Mouse (Mus musculus): Measurements from ENCODE around the gene Arpc4. TPM values are rescaled to one million over a fixed set of nuclear protein-coding genes. Genes with fewer than 3 reads are reported as not detected.

Arpc4 gene
- total and polyA plus RNA-seq, 3 experiments, result 231 to 375 TPM; not detected in 1

GRCm38 (mm10) chr6:113352820-113353219 is 25.1 kb upstream of the Arpc4 start:
- H3K4me1 ChIP-seq (ENCODE audit: control insufficient read depth in 1 of 2, insufficient read depth in 2 of 2, low read length in 2 of 2), result peaks cover 2 to 6% of the 10 kb centered on the region in 2 experiments
- no peak overlapping the region for H3K27ac ChIP-seq (ENCODE audit: control insufficient read depth, low read depth, low read length)
- H3K36me3 ChIP-seq (ENCODE audit: control insufficient read depth in 1 of 2, insufficient read depth in 2 of 2, low read length in 2 of 2), result peaks cover 0 to 8% of the 10 kb centered on the region in 2 experiments; a peak in 2 of 4 replicates
- no peak overlapping the region for H3K4me3 ChIP-seq (ENCODE audit: control insufficient read depth in 1 of 2, insufficient read depth in 1 of 2, low read depth in 2 of 2, low read length in 2 of 2)
- H3K9me3 ChIP-seq (replicated peaks; ENCODE audit: insufficient read depth, low read length), result no peaks in the 10 kb centered on the region
- H3K79me2 ChIP-seq (ENCODE audit: control insufficient read depth, insufficient read depth, low read length, poor library complexity), result no peaks in the 10 kb centered on the region
- H3K9ac ChIP-seq (ENCODE audit: control insufficient read depth, low read depth, low read length, poor library complexity, severe bottlenecking), result no peak overlapping the region
- no peaks in the 10 kb centered on the region for H3K27me3 ChIP-seq (ENCODE audit: control insufficient read depth in 1 of 2, insufficient read depth in 2 of 2, low read length in 2 of 2)
- TF ChIP-seq MEF2A (IDR thresholded peaks at IDR 0.05; ENCODE audit: extremely low read depth, insufficient replicate concordance, low read depth, low read length, poor library complexity, severe bottlenecking) (no peak), SIN3A (IDR thresholded peaks at IDR 0.05; ENCODE audit: low read length) (no peak), SMC3 (IDR thresholded peaks at IDR 0.05; ENCODE audit: low read depth, low read length) (no peak), MAX (IDR thresholded peaks at IDR 0.05; ENCODE audit: low read length) (no peak), KAT2A (conservative IDR thresholded peaks at IDR 0.05; ENCODE audit: low read depth, low read length) (no peak)
- DNase-seq (ENCODE audit: low read depth, low spot score), result no peak

- H3K4me1 ChIP-seq (ENCODE audit: control insufficient read depth in 1 of 2, insufficient read depth in 2 of 2, low read length in 2 of 2), result peaks cover 2 to 6% of the 10 kb centered on the region in 2 experiments
- H3K4me3 ChIP-seq (ENCODE audit: control insufficient read depth in 1 of 2, insufficient read depth in 1 of 2, low read depth in 2 of 2, low read length in 2 of 2), result no peak overlapping the region
- TF ChIP-seq MYB (IDR thresholded peaks at IDR 0.05; ENCODE audit: low read depth, low read length) (no peak), JUND (IDR thresholded peaks at IDR 0.05; ENCODE audit: low read depth, low read length) (no peak), TBP (IDR thresholded peaks at IDR 0.05; ENCODE audit: low read depth, low read length) (no peak), ZKSCAN1 (IDR thresholded peaks at IDR 0.05; ENCODE audit: low read depth, low read length) (no peak), SMC3 (IDR thresholded peaks at IDR 0.05; ENCODE audit: low read depth, low read length) (no peak)
- peaks cover 0 to 8% of the 10 kb centered on the region in 2 experiments; a peak in 2 of 4 replicates for H3K36me3 ChIP-seq (ENCODE audit: control insufficient read depth in 1 of 2, insufficient read depth in 2 of 2, low read length in 2 of 2)
- H3K27me3 ChIP-seq (ENCODE audit: control insufficient read depth in 1 of 2, insufficient read depth in 2 of 2, low read length in 2 of 2), result no peaks in the 10 kb centered on the region
- H3K79me2 ChIP-seq (ENCODE audit: control insufficient read depth, insufficient read depth, low read length, poor library complexity), result no peaks in the 10 kb centered on the region
- no peak overlapping the region for H3K9ac ChIP-seq (ENCODE audit: control insufficient read depth, low read depth, low read length, poor library complexity, severe bottlenecking)
- H3K27ac ChIP-seq (ENCODE audit: control insufficient read depth, low read depth, low read length), result no peak overlapping the region
- H3K9me3 ChIP-seq (replicated peaks; ENCODE audit: insufficient read depth, low read length), result no peaks in the 10 kb centered on the region
- no peak for DNase-seq (ENCODE audit: low read depth, low spot score)
Measured at GRCm38 (mm10) chr6:113353696-113354095, 24.2 kb upstream of the Arpc4 start.

GRCm38 (mm10) chr6:113361476-113361875 is 16.4 kb upstream of the Arpc4 start:
- Histone ChIP-seq H3K9me3 (replicated peaks; ENCODE audit: insufficient read depth, low read length) (no peaks in the 10 kb centered on the region), H3K27me3 (ENCODE audit: control insufficient read depth in 1 of 2, insufficient read depth in 2 of 2, low read length in 2 of 2) (no peaks in the 10 kb centered on the region), H3K4me1 (ENCODE audit: control insufficient read depth in 1 of 2, insufficient read depth in 2 of 2, low read length in 2 of 2) (no peaks in the 10 kb centered on the region; a peak in 1 of 4 replicates), H3K9ac (ENCODE audit: control insufficient read depth, low read depth, low read length, poor library complexity, severe bottlenecking) (no peak overlapping the region), H3K27ac (ENCODE audit: control insufficient read depth, low read depth, low read length) (no peak overlapping the region), H3K79me2 (ENCODE audit: control insufficient read depth, insufficient read depth, low read length, poor library complexity) (no peaks in the 10 kb centered on the region), H3K4me3 (ENCODE audit: control insufficient read depth in 1 of 2, insufficient read depth in 1 of 2, low read depth in 2 of 2, low read length in 2 of 2) (no peak overlapping the region), H3K36me3 (ENCODE audit: control insufficient read depth in 1 of 2, insufficient read depth in 2 of 2, low read length in 2 of 2) (no peaks in the 10 kb centered on the region)
- DNase-seq (ENCODE audit: low read depth, low spot score), result no peak
- TF ChIP-seq ELF1 (IDR thresholded peaks at IDR 0.05; ENCODE audit: low read depth, low read length), result no peak
- no peak for TF ChIP-seq MAZ (IDR thresholded peaks at IDR 0.05; ENCODE audit: low read depth, low read length)
- TF ChIP-seq E2F4 (IDR thresholded peaks at IDR 0.05; ENCODE audit: borderline replicate concordance, low read depth, low read length), result no peak
- TF ChIP-seq POLR2A (IDR thresholded peaks at IDR 0.05; ENCODE audit: control insufficient read depth in 1 of 2, insufficient read depth in 1 of 2, low read depth in 1 of 2, low read length in 2 of 2, poor library complexity in 1 of 2), result no peak
- no peak for TF ChIP-seq UBTF (IDR thresholded peaks at IDR 0.05; ENCODE audit: borderline replicate concordance, insufficient read depth, low read depth, low read length)
- TF ChIP-seq TBP (IDR thresholded peaks at IDR 0.05; ENCODE audit: low read depth, low read length), result no peak
- no peak for TF ChIP-seq GATA1 (IDR thresholded peaks at IDR 0.05; ENCODE audit: low read depth, low read length)
- TF ChIP-seq SIN3A (IDR thresholded peaks at IDR 0.05; ENCODE audit: low read length), result no peak
- no peak for TF ChIP-seq ZC3H11A (IDR thresholded peaks at IDR 0.05; ENCODE audit: low read depth, low read length)
- TF ChIP-seq KAT2A (conservative IDR thresholded peaks at IDR 0.05; ENCODE audit: low read depth, low read length), result no peak
- no peak for TF ChIP-seq SMC3 (IDR thresholded peaks at IDR 0.05; ENCODE audit: low read depth, low read length)
- TF ChIP-seq POLR2AphosphoS2 (IDR thresholded peaks at IDR 0.05; ENCODE audit: low read length), result no peak
- TF ChIP-seq MAFK (IDR thresholded peaks at IDR 0.05; ENCODE audit: borderline replicate concordance, low read depth, low read length), result no peak
- TF ChIP-seq MAX (IDR thresholded peaks at IDR 0.05; ENCODE audit: low read length), result no peak
- no peak for TF ChIP-seq USF2 (IDR thresholded peaks at IDR 0.05; ENCODE audit: borderline replicate concordance in 1 of 2, insufficient read depth in 1 of 2, low read depth in 1 of 2, low read length in 2 of 2)

Data from MEL (cell line).